Mouse (Mus musculus) CH12.LX (cell line): ENCODE results near the gene Bri3. TPM values are rescaled to one million over a fixed set of nuclear protein-coding genes. Genes with fewer than 3 reads are reported as not detected.

Experiments
- DNase-seq: peaks from one replicate; pipeline ENCODE4 v3.0.0-alpha.2; 2013; ENCODE audit errors: extremely low read depth
- H3K27ac ChIP-seq: 2 replicates; pipeline ENCODE4 v1.5.1; 2012; ENCODE audit warnings: low read depth, mild to moderate bottlenecking, control low read depth, moderate library complexity; ENCODE audit not compliant: insufficient read depth
- H3K27me3 ChIP-seq: replicated peaks from 2 replicates; pipeline ENCODE3; 2012; ENCODE audit warnings: inconsistent platforms
- H3K36me3 ChIP-seq, 2 experiments: replicated peaks in 1 of 2; 2 replicates each; pipeline versions ENCODE3 to v1.6.1; 2012; ENCODE audit warnings: inconsistent platforms in 1 of 2, low read length in 1 of 2, mild to moderate bottlenecking in 1 of 2, mixed read lengths in 1 of 2, moderate library complexity in 1 of 2; ENCODE audit not compliant: control insufficient read depth in 1 of 2, insufficient read depth in 1 of 2
- H3K4me1 ChIP-seq, 2 experiments: 2 replicates each; pipeline ENCODE4 v1.6.1; 2012; ENCODE audit warnings: inconsistent platforms in 1 of 2, moderate library complexity in 1 of 2; ENCODE audit not compliant: insufficient read depth in 2 of 2, control insufficient read depth in 1 of 2
- H3K4me2 ChIP-seq: 2 replicates; pipeline ENCODE4 v1.6.1; 2012; ENCODE audit warnings: low read depth, mild to moderate bottlenecking, control low read depth; ENCODE audit not compliant: poor library complexity, insufficient read depth, severe bottlenecking
- H3K4me3 ChIP-seq, 3 experiments: fragments of 150-350 bp in 1 of 3; sonication (generic) in 1 of 3; replicated peaks in 1 of 3; 2 replicates each; pipeline versions ENCODE3 to v1.5.1; 2011 to 2012; ENCODE audit warnings: low read depth in 2 of 3, low read length in 2 of 3, mild to moderate bottlenecking in 2 of 3, moderate library complexity in 2 of 3, control low read depth in 1 of 3, improper control_type of control experiment in 1 of 3, inconsistent platforms in 1 of 3, mixed read lengths in 1 of 3; ENCODE audit not compliant: poor library complexity in 1 of 3
- H3K79me2 ChIP-seq: replicated peaks from 2 replicates; pipeline ENCODE4 v1.6.1; 2012; ENCODE audit warnings: mild to moderate bottlenecking, moderate library complexity; ENCODE audit not compliant: control insufficient read depth, poor library complexity, insufficient read depth, severe bottlenecking; ENCODE audit errors: extremely low read depth
- H3K9ac ChIP-seq: 2 replicates; pipeline ENCODE4 v1.6.1; 2012; ENCODE audit warnings: low read depth, mild to moderate bottlenecking, control low read depth, moderate library complexity; ENCODE audit not compliant: insufficient read depth
- H3K9me3 ChIP-seq: replicated peaks from 2 replicates; pipeline ENCODE3; 2012; ENCODE audit warnings: low read length, inconsistent platforms, mixed read lengths
- BHLHE40 ChIP-seq: IDR thresholded peaks from 2 replicates; pipeline ENCODE4 v1.6.1; 2011; ENCODE audit warnings: mild to moderate bottlenecking, low read depth, low read length, improper control_type of control experiment
- CHD1 ChIP-seq: IDR thresholded peaks from 2 replicates; pipeline ENCODE4 v1.6.1; 2012; ENCODE audit warnings: low read depth, low read length, improper control_type of control experiment, inconsistent platforms
- CHD2 ChIP-seq: IDR thresholded peaks from 2 replicates; pipeline ENCODE4 v1.6.1; 2011; ENCODE audit warnings: low read length, improper control_type of control experiment
- CTCF ChIP-seq, 2 experiments: IDR thresholded peaks in 1 of 2; conservative IDR thresholded peaks in 1 of 2; 2 replicates each; pipeline ENCODE4 v1.5.1; 2011 to 2012; ENCODE audit warnings: low read depth in 2 of 2, low read length in 2 of 2, improper control_type of control experiment in 1 of 2, inconsistent platforms in 1 of 2, mild to moderate bottlenecking in 1 of 2, moderate library complexity in 1 of 2
- E2F4 ChIP-seq: IDR thresholded peaks from 2 replicates; pipeline ENCODE4 v1.6.1; 2011; ENCODE audit warnings: low read depth, low read length, improper control_type of control experiment; ENCODE audit not compliant: insufficient replicate concordance
- EP300 ChIP-seq: IDR thresholded peaks from 2 replicates; pipeline ENCODE4 v1.6.1; 2011; ENCODE audit warnings: low read length, improper control_type of control experiment
- ETS1 ChIP-seq: conservative IDR thresholded peaks from 2 replicates; pipeline ENCODE4 v1.6.1; 2012; ENCODE audit warnings: low read depth, mild to moderate bottlenecking, inconsistent platforms, low read length, improper control_type of control experiment, moderate library complexity
- GABPA ChIP-seq: IDR thresholded peaks from 2 replicates; pipeline ENCODE4 v1.6.1; 2012; ENCODE audit warnings: low read depth, low read length, improper control_type of control experiment, inconsistent platforms; ENCODE audit not compliant: insufficient replicate concordance
- IRF4 ChIP-seq: IDR thresholded peaks from 2 replicates; pipeline ENCODE4 v1.6.1; 2014; ENCODE audit warnings: low read depth, mild to moderate bottlenecking, inconsistent platforms, low read length, improper control_type of control experiment
- JUN ChIP-seq: IDR thresholded peaks from 2 replicates; pipeline ENCODE4 v1.6.1; 2011; ENCODE audit warnings: low read depth, mild to moderate bottlenecking, low read length, improper control_type of control experiment, moderate library complexity; ENCODE audit not compliant: insufficient read depth
- JUND ChIP-seq: conservative IDR thresholded peaks from 2 replicates; pipeline ENCODE4 v1.6.1; 2011; ENCODE audit warnings: low read depth, low read length, improper control_type of control experiment
- KAT2A ChIP-seq: IDR thresholded peaks from 2 replicates; pipeline ENCODE4 v1.6.1; 2012; ENCODE audit warnings: low read length, improper control_type of control experiment, inconsistent platforms; ENCODE audit not compliant: insufficient replicate concordance
- MAZ ChIP-seq: IDR thresholded peaks from 2 replicates; pipeline ENCODE4 v1.6.1; 2012; ENCODE audit warnings: low read depth, mild to moderate bottlenecking, inconsistent platforms, low read length, improper control_type of control experiment, moderate library complexity
- MEF2A ChIP-seq: IDR thresholded peaks from 2 replicates; pipeline ENCODE4 v1.6.1; 2014; ENCODE audit warnings: low read depth, mild to moderate bottlenecking, inconsistent platforms, low read length, improper control_type of control experiment, borderline replicate concordance
- MXI1 ChIP-seq: IDR thresholded peaks from 2 replicates; pipeline ENCODE4 v1.6.1; 2011; ENCODE audit warnings: mild to moderate bottlenecking, low read depth, low read length, improper control_type of control experiment
- MYC ChIP-seq: IDR thresholded peaks from 2 replicates; pipeline ENCODE4 v1.6.1; 2011; ENCODE audit warnings: low read depth, mild to moderate bottlenecking, improper control_type of control experiment, low read length
- NRF1 ChIP-seq: IDR thresholded peaks from 2 replicates; pipeline ENCODE4 v1.6.1; 2014; ENCODE audit warnings: low read depth, mild to moderate bottlenecking, inconsistent platforms, low read length, improper control_type of control experiment, moderate library complexity
- POLR2A ChIP-seq: IDR thresholded peaks from 2 replicates; pipeline ENCODE4 v1.6.1; 2011; ENCODE audit warnings: low read depth, mild to moderate bottlenecking, improper control_type of control experiment, low read length
- POLR2AphosphoS2 ChIP-seq: IDR thresholded peaks from 2 replicates; pipeline ENCODE4 v1.6.1; 2011; ENCODE audit warnings: low read depth, low read length, improper control_type of control experiment
- RAD21 ChIP-seq: IDR thresholded peaks from 2 replicates; pipeline ENCODE4 v1.6.1; 2011; ENCODE audit warnings: low read depth, mild to moderate bottlenecking, low read length, improper control_type of control experiment, moderate library complexity
- RCOR1 ChIP-seq: conservative IDR thresholded peaks from 2 replicates; pipeline ENCODE4 v1.6.1; 2012; ENCODE audit warnings: low read depth, mild to moderate bottlenecking, inconsistent platforms, low read length, improper control_type of control experiment
- SIN3A ChIP-seq: IDR thresholded peaks from 2 replicates; pipeline ENCODE4 v1.6.1; 2012; ENCODE audit warnings: low read length, improper control_type of control experiment, inconsistent platforms
- USF1 ChIP-seq: IDR thresholded peaks from 2 replicates; pipeline ENCODE4 v1.6.1; 2014; ENCODE audit warnings: low read depth, mild to moderate bottlenecking, inconsistent platforms, low read length, improper control_type of control experiment
- USF2 ChIP-seq: conservative IDR thresholded peaks from 2 replicates; pipeline ENCODE4 v1.6.1; 2011; ENCODE audit warnings: low read depth, low read length, improper control_type of control experiment
- ZC3H11A ChIP-seq: IDR thresholded peaks from 2 replicates; pipeline ENCODE4 v1.6.1; 2012; ENCODE audit warnings: low read depth, mild to moderate bottlenecking, inconsistent platforms, low read length, improper control_type of control experiment
- ZKSCAN1 ChIP-seq: IDR thresholded peaks from 2 replicates; pipeline ENCODE4 v1.6.1; 2012; ENCODE audit warnings: low read depth, inconsistent platforms, low read length, improper control_type of control experiment, borderline replicate concordance
- ZMIZ1 ChIP-seq: IDR thresholded peaks from 2 replicates; pipeline ENCODE4 v1.6.1; 2012; ENCODE audit warnings: low read depth, mild to moderate bottlenecking, inconsistent platforms, low read length, improper control_type of control experiment
- ZNF384 ChIP-seq: IDR thresholded peaks from 2 replicates; pipeline ENCODE4 v1.6.1; 2012; ENCODE audit warnings: low read depth, low read length, improper control_type of control experiment, inconsistent platforms
- dilution Hi-C: fragments of 300-500 bp; cut with MboI; formaldehyde crosslinking; loops from 2 replicates; pipeline ENCODE4 v1.14.3; 2020; ENCODE audit warnings: low sequenced_read_pairs; ENCODE audit not compliant: extremely low pct_unique_long_range_greater_than_20kb, extremely low pct_ligation_motif_present
- in situ Hi-C: fragments of 300-500 bp; cut with MboI; formaldehyde crosslinking; loops from 3 replicates; pipeline ENCODE4 v1.14.3; 2019; ENCODE audit warnings: low sequenced_read_pairs, low pct_ligation_motif_present, low pct_unique_long_range_greater_than_20kb, mixed read lengths
- polyA plus RNA-seq: library from polyadenylated mRNA; unstranded; fragments of >175 nt; gene quantifications from 2 replicates; pipeline ENCODE4 v1.2.1, GENCODE M21; 2012; ENCODE audit warnings: low read depth; ENCODE audit not compliant: insufficient read length
- total RNA-seq, 2 experiments: library from RNA; depleted of rRNA; stranded (reverse); fragments of 300-350 nt in 1 of 2; fragments of >200 nt in 1 of 2; gene quantifications; 2 replicates each; pipeline ENCODE4 v1.2.3; 2012 to 2014

The Bri3 gene
- total and polyA plus RNA-seq, 3 experiments = 9.3 to 41.7 (median 20.3) TPM

- Histone ChIP-seq H3K79me2 (no peaks in the 10 kb centered on the region), H3K9ac (no peak overlapping the region), H3K9me3 (peaks cover 9% of the 10 kb centered on the region), H3K4me3 (no peak overlapping the region), H3K27me3 (peaks cover 16% of the 10 kb centered on the region), H3K27ac (no peak overlapping the region), H3K36me3 (no peaks in the 10 kb centered on the region), H3K4me1 (no peaks in the 10 kb centered on the region), H3K4me2 (no peak overlapping the region)
- DNase-seq = no peak
- in situ Hi-C loops (no loop called here), dilution Hi-C loops (no loop called here)
- TF ChIP-seq USF2 (no peak), IRF4 (no peak), SIN3A (no peak), ZNF384 (no peak), CHD1 (no peak), ZC3H11A (no peak), JUN (no peak), POLR2A (no peak), E2F4 (no peak), CTCF (conservative IDR thresholded peaks at IDR 0.05 in 1 of 2, IDR thresholded peaks at IDR 0.05 in 1 of 2; ENCODE audit: low read depth in 2 of 2, low read length in 2 of 2) (no peak), KAT2A (no peak), MEF2A (no peak), GABPA (no peak), RAD21 (no peak), MAZ (no peak), ZKSCAN1 (no peak), ZMIZ1 (no peak), MXI1 (no peak)
Measured at GRCm38 (mm10) chr5:144447975-144448374, 203.7 kb downstream of the Bri3 start.

GRCm38 (mm10) chr5:144452776-144453455, 208.7 kb downstream of the Bri3 start:
- Histone ChIP-seq H3K4me2 (no peak overlapping the region), H3K27ac (no peak overlapping the region), H3K4me1 (no peaks in the 10 kb centered on the region), H3K27me3 (peaks cover 38% of the 10 kb centered on the region), H3K79me2 (no peaks in the 10 kb centered on the region), H3K9me3 (peaks cover 8% of the 10 kb centered on the region), H3K4me3 (no peak overlapping the region), H3K9ac (no peak overlapping the region), H3K36me3 (no peaks in the 10 kb centered on the region)
- no peak for DNase-seq
- TF ChIP-seq ZC3H11A (no peak), POLR2AphosphoS2 (no peak), GABPA (no peak), SIN3A (no peak), RCOR1 (no peak), MXI1 (no peak), ETS1 (no peak), BHLHE40 (no peak), MYC (no peak), USF1 (no peak), EP300 (no peak), NRF1 (no peak), POLR2A (no peak), E2F4 (no peak), JUND (no peak), CHD2 (no peak)
- in situ Hi-C loops = no loop called here
- dilution Hi-C loops = no loop called here
